30 mouse cellular contexts compared by ENCODE assay signal in the genomic region with DNA sequence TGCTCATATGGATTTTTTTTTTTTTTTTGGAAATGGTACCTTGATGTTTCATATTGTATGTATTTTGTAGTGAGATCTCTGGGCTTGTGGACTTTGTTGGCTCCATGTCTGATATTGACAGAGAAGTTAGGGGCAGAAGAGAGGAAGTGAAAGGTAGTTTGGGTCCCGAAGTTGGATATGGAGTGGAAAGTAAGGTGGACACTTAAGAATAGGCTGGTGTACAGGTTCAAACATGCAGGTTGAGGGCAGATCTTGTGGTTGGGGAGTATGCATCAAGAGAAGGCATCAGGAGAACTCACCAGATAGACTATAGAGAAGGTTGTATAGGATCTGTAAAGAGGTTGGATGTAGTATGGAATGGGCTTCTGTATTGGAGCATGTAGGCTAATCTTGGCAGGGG.
"Had no signal": no experiment of that assay in that cellular context is flagged by ENCODE, and none has a peak within 500 bp of the region (broad histone marks: within the 10 kb centered on the region; RNA-seq: fewer than 3 reads in every experiment).

No protein-coding gene starts in this region.

- H3K27me3 ChIP-seq: limb, embryonic 12.5 days; limb, embryonic 13.5 days; limb, embryonic 15.5 days; liver, embryonic 12.5 days; liver, embryonic 13.5 days; liver, embryonic 15.5 days; lung, embryonic 15.5 days; megakaryocyte, embryonic 14.5 days; midbrain, embryonic 12.5 days; midbrain, embryonic 13.5 days; midbrain, embryonic 15.5 days had no signal

- H3K27ac ChIP-seq: left cerebral cortex, adult 2 months; limb, embryonic 10.5 days; limb, embryonic 12.5 days; limb, embryonic 13.5 days; limb, embryonic 15.5 days; liver, embryonic 12.5 days; liver, embryonic 13.5 days; liver, embryonic 14.5 days; liver, embryonic 15.5 days; lung, embryonic 15.5 days; macrophage; midbrain, embryonic 10.5 days; midbrain, embryonic 12.5 days; midbrain, embryonic 13.5 days; midbrain, embryonic 15.5 days had no signal

- H3K4me3 ChIP-seq: left cerebral cortex, adult 2 months; limb, embryonic 10.5 days; limb, embryonic 12.5 days; limb, embryonic 13.5 days; limb, embryonic 15.5 days; liver, embryonic 12.5 days; liver, embryonic 13.5 days; liver, embryonic 15.5 days; lung, embryonic 15.5 days; megakaryocyte, embryonic 14.5 days; midbrain, embryonic 10.5 days; midbrain, embryonic 12.5 days; midbrain, embryonic 13.5 days; midbrain, embryonic 15.5 days; myocyte had no signal

- H3K36me3 ChIP-seq: limb, embryonic 10.5 days; limb, embryonic 12.5 days; limb, embryonic 13.5 days; limb, embryonic 15.5 days; liver, embryonic 12.5 days; liver, embryonic 13.5 days; liver, embryonic 15.5 days; lung, embryonic 15.5 days; midbrain, embryonic 10.5 days; midbrain, embryonic 12.5 days; midbrain, embryonic 13.5 days; midbrain, embryonic 15.5 days had no signal

- H3K4me2 ChIP-seq: limb, embryonic 12.5 days; limb, embryonic 13.5 days; limb, embryonic 15.5 days; liver, embryonic 11.5 days; liver, embryonic 12.5 days; liver, embryonic 13.5 days; liver, embryonic 15.5 days; lung, embryonic 14.5 days; lung, embryonic 15.5 days; midbrain, embryonic 11.5 days; midbrain, embryonic 12.5 days; midbrain, embryonic 13.5 days; midbrain, embryonic 15.5 days had no signal

- H3K9me3 ChIP-seq: limb, embryonic 10.5 days; limb, embryonic 12.5 days; limb, embryonic 13.5 days; limb, embryonic 15.5 days; liver, embryonic 12.5 days; liver, embryonic 13.5 days; liver, embryonic 15.5 days; lung, embryonic 15.5 days; megakaryocyte, embryonic 14.5 days; midbrain, embryonic 10.5 days; midbrain, embryonic 12.5 days; midbrain, embryonic 13.5 days; midbrain, embryonic 15.5 days had no signal

- DNase-seq: left cerebral cortex, postnatal 4 days; liver; liver, embryonic 13.5 days; liver, postnatal 0 days; lung, adult 18-20 months; lung, adult 2 months; lung, embryonic 14.5 days; lung, postnatal 10 days; lung, postnatal 14 days; lung, postnatal 36 days; lung, postnatal 4 days; midbrain, embryonic 14.5 days had no signal

- H3K9ac ChIP-seq: limb, embryonic 12.5 days; limb, embryonic 13.5 days; limb, embryonic 15.5 days; liver, embryonic 12.5 days; liver, embryonic 13.5 days; liver, embryonic 14.5 days; liver, embryonic 15.5 days; liver, postnatal 0 days; lung, embryonic 14.5 days; lung, embryonic 15.5 days; midbrain, embryonic 12.5 days; midbrain, embryonic 13.5 days; midbrain, embryonic 15.5 days had no signal

- H3K4me1 ChIP-seq: limb, embryonic 10.5 days; limb, embryonic 12.5 days; limb, embryonic 13.5 days; limb, embryonic 15.5 days; liver, embryonic 12.5 days; liver, embryonic 13.5 days; liver, embryonic 15.5 days; lung, embryonic 15.5 days; megakaryocyte, embryonic 14.5 days; midbrain, embryonic 10.5 days; midbrain, embryonic 12.5 days; midbrain, embryonic 13.5 days; midbrain, embryonic 15.5 days had no signal
